In the genomic region with DNA sequence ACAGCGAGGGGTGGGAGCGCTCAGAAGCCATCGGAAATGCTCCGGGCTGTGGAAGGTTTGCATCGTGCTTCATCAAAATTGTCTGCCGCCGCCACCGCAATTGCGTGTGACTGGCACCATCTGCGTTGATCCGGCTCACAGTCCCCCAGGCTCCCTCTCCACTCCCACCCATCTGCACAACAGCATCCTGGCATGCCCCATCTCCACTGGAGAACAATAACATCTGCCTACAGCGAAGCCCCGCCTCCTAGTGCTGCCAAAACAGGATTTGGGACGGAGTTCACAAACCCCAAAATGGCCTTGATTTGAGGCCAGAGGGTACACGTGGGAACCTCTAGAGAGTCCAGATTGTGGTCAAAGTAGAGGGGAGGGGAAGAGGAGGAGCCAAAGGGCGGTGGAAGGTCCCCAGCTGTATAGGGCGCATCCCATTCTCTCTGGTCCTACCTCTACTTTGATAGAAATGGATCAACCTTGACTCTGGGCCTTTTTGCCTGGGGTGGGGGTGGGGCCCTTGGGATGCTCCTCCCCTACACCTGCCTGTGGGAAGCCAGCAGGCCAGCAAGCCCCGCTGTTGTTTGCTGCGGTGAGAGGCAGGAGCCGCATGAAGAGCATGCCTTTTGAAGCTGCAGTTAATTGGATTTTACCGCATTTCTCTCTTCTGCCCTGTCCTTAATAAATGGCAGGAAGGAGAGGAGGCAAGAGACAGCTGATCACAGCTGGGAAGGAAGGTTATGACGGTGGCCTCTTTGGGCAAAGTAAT, we compare ENCODE assay signal across 8 mouse cellular contexts.
DNase-seq lines count a peak whose midpoint lies in the region; ATAC-seq and TF ChIP-seq lines count a peak whose summit lies in the region.

No protein-coding gene starts in this region.

- peak; percentile 43 for ATAC-seq in forebrain, embryonic 16.5 days
- ATAC-seq in liver, postnatal 0 days: 0 out of 2 replicates have a peak, but pooled peaks have one; percentile 29

- H3K4me1 ChIP-seq in heart, embryonic 10.5 days: peaks cover 22% of the 10 kb centered on the region
- H3K4me1 ChIP-seq in ES-Bruce4 (ENCODE audit: control insufficient read depth, insufficient read depth, low read length): peaks cover 2% of the 10 kb centered on the region
- peaks cover 36% of the 10 kb centered on the region for H3K4me1 ChIP-seq in forebrain, embryonic 16.5 days (replicated peaks; ENCODE audit: control insufficient read depth, insufficient read depth, low read length)
- no peaks in the 10 kb centered on the region for H3K4me1 ChIP-seq in liver, postnatal 0 days (ENCODE audit: insufficient read depth)

- no peak for TF ChIP-seq POLR2A in ES-Bruce4 (IDR thresholded peaks at IDR 0.05; ENCODE audit: insufficient read depth, low read length)

- intact Hi-C loops in heart, postnatal 25 days (cut with DNase I): loop anchor here (10.0 kb wide), 1 partner anchor 608 kb away; no protein-coding TSS in a partner anchor

- no peaks in the 10 kb centered on the region for H3K36me3 ChIP-seq in heart, embryonic 10.5 days
- H3K36me3 ChIP-seq in ES-Bruce4 (ENCODE audit: control insufficient read depth, insufficient read depth, low read length, poor library complexity, severe bottlenecking): no peaks in the 10 kb centered on the region
- no peaks in the 10 kb centered on the region for H3K36me3 ChIP-seq in forebrain, embryonic 16.5 days (ENCODE audit: control insufficient read depth, insufficient read depth)
- H3K36me3 ChIP-seq in liver, postnatal 0 days (replicated peaks; ENCODE audit: insufficient read depth, low read length): no peaks in the 10 kb centered on the region

- H3K27ac ChIP-seq in heart, embryonic 10.5 days: no peak overlapping the region
- no peak overlapping the region for H3K27ac ChIP-seq in ES-Bruce4 (ENCODE audit: insufficient read depth, low read length)
- 0 out of 2 replicates have a peak overlapping the region, but pooled peaks have one; percentile 10 for H3K27ac ChIP-seq in forebrain, embryonic 16.5 days (ENCODE audit: low read length)
- H3K27ac ChIP-seq in liver, postnatal 0 days (ENCODE audit: low read depth): no peak overlapping the region

- no peak for DNase-seq in heart, embryonic 10.5 days (ENCODE audit: low spot score)
- DNase-seq in heart, postnatal 25 days (ENCODE audit: low spot score): no peak
- no peak for DNase-seq in liver, postnatal 0 days
- peak; percentile 36 for DNase-seq in testis, postnatal 14 days (ENCODE audit: low spot score)
- DNase-seq in yolk sac, embryonic 10.5 days (ENCODE audit: low spot score): no peak
- DNase-seq in thymus, adult 18-20 months: no peak

- no peaks in the 10 kb centered on the region for H3K9me3 ChIP-seq in heart, embryonic 10.5 days
- no peaks in the 10 kb centered on the region for H3K9me3 ChIP-seq in ES-Bruce4 (replicated peaks; ENCODE audit: control insufficient read depth, insufficient read depth, low read length, poor library complexity, severe bottlenecking)
- H3K9me3 ChIP-seq in forebrain, embryonic 16.5 days (ENCODE audit: control insufficient read depth, low read length): no peaks in the 10 kb centered on the region
- H3K9me3 ChIP-seq in liver, postnatal 0 days (ENCODE audit: low read length): no peaks in the 10 kb centered on the region

- 13% methylated on average over 22 of the region's 22 CpGs for WGBS in heart, embryonic 10.5 days
- 9% methylated on average over 22 of the region's 22 CpGs for WGBS in forebrain, embryonic 16.5 days
- WGBS in liver, postnatal 0 days (ENCODE audit: insufficient replicate concordance): 27% methylated on average over 22 of the region's 22 CpGs

- peaks cover 42% of the 10 kb centered on the region for H3K27me3 ChIP-seq in heart, embryonic 10.5 days (ENCODE audit: insufficient read depth, poor library complexity, severe bottlenecking)
- no peaks in the 10 kb centered on the region for H3K27me3 ChIP-seq in ES-Bruce4 (ENCODE audit: control insufficient read depth, insufficient read depth, low read length, poor library complexity, severe bottlenecking)
- H3K27me3 ChIP-seq in forebrain, embryonic 16.5 days (replicated peaks; ENCODE audit: control insufficient read depth, insufficient read depth, low read length): no peaks in the 10 kb centered on the region
- 0 out of 2 replicates have a peak, but pooled peaks cover 10% of the 10 kb centered on the region for H3K27me3 ChIP-seq in liver, postnatal 0 days (ENCODE audit: insufficient read depth, low read length)

- 0 out of 2 replicates have a peak overlapping the region, but pooled peaks have one; percentile 22 for H3K4me3 ChIP-seq in heart, embryonic 10.5 days
- peak overlapping the region; percentile 20 for H3K4me3 ChIP-seq in ES-Bruce4 (ENCODE audit: low read depth, low read length)
- no peak overlapping the region for H3K4me3 ChIP-seq in forebrain, embryonic 16.5 days (replicated peaks; ENCODE audit: low read length)
- no peak overlapping the region for H3K4me3 ChIP-seq in liver, postnatal 0 days (ENCODE audit: low read depth, low read length)

- 0 out of 2 replicates have a peak, but pooled peaks have one; percentile 18 for TF ChIP-seq EP300 in ES-Bruce4 (IDR thresholded peaks at IDR 0.05; ENCODE audit: insufficient read depth, low read depth, low read length)
- no peak for TF ChIP-seq EP300 in liver, postnatal 0 days (IDR thresholded peaks at IDR 0.05; ENCODE audit: low read depth)

- H3K9ac ChIP-seq in ES-Bruce4 (ENCODE audit: low read depth, poor library complexity, severe bottlenecking): no peak overlapping the region
- H3K9ac ChIP-seq in forebrain, embryonic 16.5 days (replicated peaks; ENCODE audit: low read depth, low read length): no peak overlapping the region
- H3K9ac ChIP-seq in liver, postnatal 0 days (replicated peaks): no peak overlapping the region

- TF ChIP-seq CTCF in ES-Bruce4 (IDR thresholded peaks at IDR 0.05; ENCODE audit: low read depth, low read length): no peak
- TF ChIP-seq CTCF in liver, postnatal 0 days (IDR thresholded peaks at IDR 0.05; ENCODE audit: low read depth): no peak

- H3K4me2 ChIP-seq in forebrain, embryonic 16.5 days (ENCODE audit: low read length): 0 out of 2 replicates have a peak overlapping the region, but pooled peaks have one; percentile 18
- H3K4me2 ChIP-seq in liver, postnatal 0 days (ENCODE audit: low read depth, low read length): no peak overlapping the region

Comparison
In these comparisons a context has a peak if more than half of its experiments do, and no peak if none do; other contexts are left out.
1. H3K4me3 ChIP-seq: peak in heart, embryonic 10.5 days (single experiment) and ES-Bruce4 (single experiment); none in forebrain, embryonic 16.5 days (single experiment) and liver, postnatal 0 days (single experiment).